Mouse (Mus musculus) embryonic fibroblast, embryonic 13.5 days (primary cell): Measurements from ENCODE around the gene Zfyve19.

Experiments
- CTCF ChIP-seq: IDR thresholded peaks from 2 replicates; pipeline ENCODE4 v1.5.1; 2011; ENCODE audit warnings: mild to moderate bottlenecking, control low read depth, low read length, moderate library complexity, borderline replicate concordance; ENCODE audit not compliant: insufficient read depth
- POLR2A ChIP-seq: IDR thresholded peaks from 2 replicates; pipeline ENCODE4 v1.6.1; 2011; ENCODE audit warnings: low read depth, mild to moderate bottlenecking, control low read depth, low read length, moderate library complexity

DNA sequence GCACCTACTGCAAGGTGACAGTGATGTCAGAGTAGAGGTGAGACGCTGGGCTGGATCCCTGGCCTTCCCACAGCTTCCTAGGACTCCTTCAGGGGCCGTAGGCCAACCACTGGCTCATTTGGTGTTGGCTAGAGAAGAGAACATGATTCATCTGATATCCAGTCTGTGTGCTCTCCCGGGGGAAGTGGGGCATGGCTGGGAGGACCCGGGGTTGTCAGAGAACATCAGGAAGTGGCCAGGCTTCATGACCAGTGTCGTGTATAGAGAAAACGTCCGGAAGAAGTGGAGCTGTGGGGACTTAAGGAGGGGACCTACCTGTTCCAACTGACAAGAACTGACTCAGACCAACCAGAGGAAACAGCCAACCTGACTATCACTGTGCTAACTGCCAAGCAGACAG lies 36.8 kb downstream of the Zfyve19 start:
- no peak for TF ChIP-seq CTCF
- no peak for TF ChIP-seq POLR2A
